Mouse (Mus musculus) kidney, postnatal 0 days (tissue): Measurements from ENCODE around the gene Vtcn1. TPM values are rescaled to one million over a fixed set of nuclear protein-coding genes. Genes with fewer than 3 reads are reported as not detected.
A peak's percentile ranks its signal among the peaks of the same experiment; 100 is the strongest.
"Not testable (repeated sequence)": the region's sequence is repeated elsewhere in the genome, so short reads cannot be mapped to it uniquely, and the experiment has no call there.

Source experiments
- ATAC-seq: fragments of 200-750 bp; cut with Nextera tagmentation; replicated peaks from 2 replicates; pipeline ENCODE4 v1.8.0; 2017; ENCODE audit warnings: low read depth, moderate number of reproducible peaks, moderate TSS enrichment, moderate library complexity; ENCODE audit not compliant: low FRiP score
- DNase-seq: peaks from one replicate; pipeline ENCODE4 v3.0.0-alpha.2; 2016; ENCODE audit warnings: low spot score
- H3K27ac ChIP-seq: fragments of 300-500 bp; sonication (generic); 2 replicates; pipeline ENCODE4 v1.5.1; 2014; ENCODE audit warnings: mild to moderate bottlenecking
- H3K27me3 ChIP-seq: fragments of 300-500 bp; sonication (generic); 2 replicates; pipeline ENCODE4 v1.6.1; 2014; ENCODE audit warnings: low read length, mixed read lengths; ENCODE audit not compliant: insufficient read depth
- H3K36me3 ChIP-seq: fragments of 300-500 bp; sonication (generic); 2 replicates; pipeline ENCODE4 v1.6.1; 2014; ENCODE audit warnings: low read length, mixed read lengths; ENCODE audit not compliant: insufficient read depth
- H3K4me1 ChIP-seq: fragments of 300-500 bp; sonication (generic); replicated peaks from 2 replicates; pipeline ENCODE4 v1.6.1; 2014; ENCODE audit warnings: antibody characterized with exemption, low read length, mixed read lengths; ENCODE audit not compliant: insufficient read depth
- H3K4me2 ChIP-seq: fragments of 300-500 bp; sonication (generic); 2 replicates; pipeline ENCODE4 v1.6.1; 2014; ENCODE audit warnings: mild to moderate bottlenecking, low read length, moderate library complexity, mixed read lengths
- H3K4me3 ChIP-seq: fragments of 300-500 bp; sonication (generic); replicated peaks from 2 replicates; pipeline ENCODE4 v1.5.1; 2014; ENCODE audit warnings: low read depth, low read length
- H3K9ac ChIP-seq: fragments of 300-500 bp; sonication (generic); 2 replicates; pipeline ENCODE4 v1.6.1; 2014; ENCODE audit warnings: low read depth, low read length
- H3K9me3 ChIP-seq: fragments of 300-500 bp; sonication (generic); replicated peaks from 2 replicates; pipeline ENCODE4 v1.6.1; 2016; ENCODE audit warnings: low read length, inconsistent platforms, mixed read lengths
- CTCF ChIP-seq: IDR thresholded peaks from 2 replicates; pipeline ENCODE4 v1.5.1; 2016; ENCODE audit warnings: antibody characterized with exemption, low read depth, mild to moderate bottlenecking, moderate library complexity
- WGBS: fragments of 180-500 bp; shearing (Covaris S2); extraction: QIAGEN DNeasy Blood & Tissue Kit; methylation state at CpG from one replicate; pipeline ENCODE4 v1.1.7; 2014; 5-methylcytosine and 5-hydroxymethylcytosine counted together
- polyA plus RNA-seq: library from polyadenylated mRNA; unstranded; fragments of >200 nt; fragmentation: Nextera tagmentation; extraction: Ambion mirVana; gene quantifications from 2 replicates; pipeline ENCODE4 v1.2.1, GENCODE M21; 2015

Gene Vtcn1
- polyA plus RNA-seq, 1 experiment from 2014 or later = 0.55 TPM

- Histone ChIP-seq H3K36me3 (no peaks in the 10 kb centered on the region), H3K4me2 (no peak overlapping the region), H3K9ac (no peak overlapping the region), H3K4me3 (no peak overlapping the region), H3K4me1 (peaks cover 3% of the 10 kb centered on the region; the same call in 1 of the 2 replicates), H3K9me3 (no peaks in the 10 kb centered on the region), H3K27me3 (no peaks in the 10 kb centered on the region), H3K27ac (no peak overlapping the region)
- no peak for TF ChIP-seq CTCF
- ATAC-seq (no peak), DNase-seq (no peak)
- 90% methylated on average over 2 of the region's 2 CpGs for WGBS
Measured at GRCm38 (mm10) chr3:100811836-100812235, 13.4 kb upstream of the Vtcn1 start.

- H3K4me1 ChIP-seq, H3K36me3 ChIP-seq, H3K9me3 ChIP-seq, ATAC-seq, H3K27ac ChIP-seq, H3K27me3 ChIP-seq, DNase-seq, H3K4me3 ChIP-seq, H3K4me2 ChIP-seq, H3K9ac ChIP-seq: not testable (repeated sequence)
- WGBS = 62% methylated on average over 1 of the region's 1 CpGs
Measured at GRCm38 (mm10) chr3:100815490-100815889, 9.8 kb upstream of the Vtcn1 start.

- 68% methylated on average over 4 of the region's 4 CpGs for WGBS
- no peak overlapping the region for H3K4me2 ChIP-seq
- H3K4me3 ChIP-seq = no peak overlapping the region
- no peak overlapping the region for H3K27ac ChIP-seq
- no peaks in the 10 kb centered on the region for H3K36me3 ChIP-seq
- ATAC-seq (no peak), DNase-seq (no peak)
- H3K4me1 ChIP-seq = no peaks in the 10 kb centered on the region
- H3K9ac ChIP-seq = no peak overlapping the region
- H3K27me3 ChIP-seq = no peaks in the 10 kb centered on the region
- H3K9me3 ChIP-seq = no peaks in the 10 kb centered on the region
- TF ChIP-seq CTCF = no peak
Measured at GRCm38 (mm10) chr3:100818709-100819108, 6.5 kb upstream of the Vtcn1 start.

- 95% methylated on average over 5 of the region's 5 CpGs for WGBS
- H3K36me3 ChIP-seq = no peaks in the 10 kb centered on the region
- H3K4me3 ChIP-seq = no peak overlapping the region
- H3K27me3 ChIP-seq = no peaks in the 10 kb centered on the region
- H3K4me2 ChIP-seq = no peak overlapping the region
- no peaks in the 10 kb centered on the region for H3K9me3 ChIP-seq
- DNase-seq = no peak
- no peak for ATAC-seq
- no peak overlapping the region for H3K27ac ChIP-seq
- no peaks in the 10 kb centered on the region for H3K4me1 ChIP-seq
- TF ChIP-seq CTCF = no peak
- no peak overlapping the region for H3K9ac ChIP-seq
Measured at GRCm38 (mm10) chr3:100819571-100819970, 5.7 kb upstream of the Vtcn1 start.

DNA sequence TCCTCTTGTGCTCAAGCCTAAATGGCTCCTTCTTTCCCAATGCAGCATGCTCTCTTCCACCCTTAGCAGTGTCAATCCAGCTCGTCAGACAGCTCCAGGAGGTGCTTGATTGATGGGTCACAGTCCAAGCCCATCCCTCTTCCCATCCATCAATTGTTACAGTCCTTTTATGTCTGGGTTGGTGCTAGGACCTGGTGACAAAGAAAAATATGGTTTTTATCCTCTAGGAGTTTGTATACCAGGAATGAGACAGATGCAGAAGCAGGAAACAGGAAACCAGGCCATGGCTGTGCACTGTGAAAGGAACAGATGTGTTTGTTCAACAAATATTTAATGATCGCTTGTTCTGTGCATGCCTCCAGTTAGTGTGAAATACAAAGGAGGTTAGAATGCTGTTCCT lies 4.4 kb upstream of the Vtcn1 start:
- Histone ChIP-seq H3K27ac (peak overlapping the region; percentile 42; the same call in 1 of the 2 replicates), H3K36me3 (no peaks in the 10 kb centered on the region), H3K27me3 (no peaks in the 10 kb centered on the region), H3K4me3 (no peak overlapping the region), H3K9me3 (no peaks in the 10 kb centered on the region), H3K4me2 (no peak overlapping the region), H3K4me1 (no peaks in the 10 kb centered on the region), H3K9ac (no peak overlapping the region)
- ATAC-seq = peak; percentile 66
- TF ChIP-seq CTCF = no peak
- peak; percentile 91 for DNase-seq
- WGBS = 39% methylated on average over 2 of the region's 2 CpGs

DNA sequence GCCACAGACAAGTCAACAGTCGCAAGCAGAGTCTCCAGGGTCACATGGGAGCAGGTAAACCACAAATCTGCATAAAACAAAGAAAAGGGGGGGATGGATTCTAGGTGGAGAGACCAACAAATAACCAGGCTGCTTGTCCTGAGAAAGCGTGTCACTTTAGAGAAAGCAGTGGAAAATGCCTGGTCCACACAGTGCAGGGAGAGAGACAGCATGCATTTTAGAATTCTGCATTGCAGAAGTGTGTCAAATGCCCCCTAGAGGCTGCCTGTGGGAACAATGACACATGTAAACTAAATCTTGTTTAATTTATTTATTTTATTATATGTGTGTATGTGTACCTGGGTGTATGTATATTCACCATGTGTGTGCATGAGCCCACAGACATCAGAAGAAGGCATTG lies 4.0 kb upstream of the Vtcn1 start:
- H3K9ac ChIP-seq = no peak overlapping the region
- DNase-seq = peak; percentile 74
- WGBS = 50% methylated on average over 2 of the region's 2 CpGs

DNA sequence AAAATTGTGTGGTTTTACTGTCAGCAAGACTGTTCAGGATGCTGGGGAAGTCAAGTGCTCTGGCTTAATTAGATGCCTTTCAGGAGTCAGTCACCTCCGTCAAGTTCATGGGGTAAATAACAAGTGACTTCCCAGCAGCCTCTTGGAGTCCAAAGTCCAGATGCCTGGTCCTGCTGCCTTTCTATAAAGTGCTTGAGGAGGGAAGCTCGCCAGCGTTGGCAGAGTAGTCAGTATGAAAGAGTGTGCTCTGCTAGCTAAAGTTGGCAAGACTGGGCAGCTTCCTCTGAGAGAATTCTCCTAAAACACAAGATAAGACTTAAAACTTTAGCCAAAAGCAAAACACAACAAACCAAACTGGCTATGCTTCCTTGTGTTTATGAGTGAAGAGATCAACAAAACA lies 18.5 kb downstream of the Vtcn1 start:
- no peaks in the 10 kb centered on the region for H3K4me1 ChIP-seq
- no peak overlapping the region for H3K4me2 ChIP-seq
- ATAC-seq (0 out of 2 replicates have a peak, but pooled peaks have one; percentile 40), DNase-seq (no peak)
- H3K27ac ChIP-seq = no peak overlapping the region
- H3K36me3 ChIP-seq = no peaks in the 10 kb centered on the region
- H3K9ac ChIP-seq = no peak overlapping the region
- no peak overlapping the region for H3K4me3 ChIP-seq
- H3K9me3 ChIP-seq = no peaks in the 10 kb centered on the region
- H3K27me3 ChIP-seq = no peaks in the 10 kb centered on the region
- 68% methylated on average over 3 of the region's 3 CpGs for WGBS
- TF ChIP-seq CTCF = no peak

More for the DNA sequence above, 4.0 kb upstream of the Vtcn1 start:
- peak; percentile 67 for TF ChIP-seq CTCF
- H3K27ac ChIP-seq = no peak overlapping the region
- H3K4me2 ChIP-seq = no peak overlapping the region
- H3K4me3 ChIP-seq = no peak overlapping the region
- no peaks in the 10 kb centered on the region for H3K4me1 ChIP-seq
- no peaks in the 10 kb centered on the region for H3K9me3 ChIP-seq
- peak; percentile 42; the same call in 1 of the 2 replicates for ATAC-seq
- H3K36me3 ChIP-seq = no peaks in the 10 kb centered on the region
- no peaks in the 10 kb centered on the region for H3K27me3 ChIP-seq
